Comparison of ENCODE assay signal across 20 mouse cellular contexts in genomic region chr6:115111426-115111825, GRCm38 (mm10). TPM values are rescaled to one million over a fixed set of nuclear protein-coding genes. Genes with fewer than 3 reads are reported as not detected.
DNase-seq lines count a peak whose midpoint lies in the region.
"Had no signal": no experiment of that assay in that cellular context is flagged by ENCODE, and none has a peak within 500 bp of the region (broad histone marks: within the 10 kb centered on the region; RNA-seq: fewer than 3 reads in every experiment).

No protein-coding gene starts in this region.

- peak; percentile 10 for DNase-seq in heart, adult 11 months
- no peak for DNase-seq in heart, adult 8-10 months (ENCODE audit: low spot score)
- DNase-seq in fat pad, adult 2 months (ENCODE audit: extremely low read depth, low read depth, low spot score): peak; percentile 93
- DNase-seq in gonadal fat pad, adult 2 months (ENCODE audit: low read depth): peak; percentile 82
- no peak for DNase-seq in right cerebral cortex, postnatal 10 days (ENCODE audit: low spot score in 2 of 2)
- DNase-seq in cerebellum, adult 8-10 months: no peak
- DNase-seq: adrenal gland, adult 2 months; adrenal gland, adult 8-10 months; adrenal gland, postnatal 10 days; adrenal gland, postnatal 14 days; adrenal gland, postnatal 25 days; adrenal gland, postnatal 36 days; B cell, adult 2 months; cerebellum, adult 11 months; cerebellum, adult 11-12 months; cerebellum, adult 18-20 months had no signal

RNA-seq across cellular contexts. Expression of gene Syn2, which starts 23.3 kb away (rescaled TPM):
- total RNA-seq in heart, adult 8-10 months (2022): 1 to 10 TPM; 3.5 to 6.2 (median 4.6) TPM
- polyA plus RNA-seq in gonadal fat pad, adult 2 months (2012; rRNA removed): 15.7 and 33.6 TPM in 2 replicates
- total RNA-seq: MEL had no signal
- polyA plus RNA-seq: activated CD4-positive, CD25-positive, alpha-beta regulatory T cell, adult 4 months; CD4-positive, CD25-positive, alpha-beta regulatory T cell, adult 4 months; G1E had no signal

Comparison
In these comparisons a context has a peak if more than half of its experiments do, and no peak if none do; other contexts are left out.
1. DNase-seq: peak in heart, adult 11 months (single experiment), fat pad, adult 2 months (single experiment) and gonadal fat pad, adult 2 months (single experiment); none in heart, adult 8-10 months (single experiment), right cerebral cortex, postnatal 10 days (0 of 2) and cerebellum, adult 8-10 months (single experiment).